Mouse (Mus musculus): ENCODE measurements around the gene Gfral.
A peak's percentile ranks its signal among the peaks of the same experiment; 100 is the strongest.

Gfral gene

DNA sequence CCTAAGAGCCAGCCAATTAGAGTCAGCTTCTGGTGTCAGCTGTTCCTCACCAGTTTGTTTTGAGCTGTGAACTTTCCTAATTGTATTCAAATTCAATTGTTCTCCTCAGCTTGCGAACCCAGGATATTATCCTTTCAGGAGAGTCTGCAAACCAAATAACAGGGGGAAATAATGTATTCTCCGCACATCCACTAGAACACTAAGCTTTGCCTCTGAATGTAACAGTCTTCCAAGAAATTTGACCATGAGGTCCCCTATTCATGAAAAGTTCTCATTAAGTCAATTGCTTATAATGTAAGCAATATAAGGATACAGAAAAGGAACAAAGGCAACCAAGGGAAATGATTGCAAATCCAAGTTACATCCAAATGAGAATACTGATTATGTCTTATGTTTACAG is at the start of gene Gfral:
Gfral (minus strand) TSS at position 101 of the 400 bp plus-strand sequence.
- no peak for DNase-seq (ENCODE audit: low spot score in 2 of 2)

GRCm38 (mm10) chr9:76257731-76258130 is 44.3 kb upstream of the Gfral start:
- DNase-seq (ENCODE audit: low spot score in 2 of 2) = no peak

- DNase-seq (ENCODE audit: low spot score in 2 of 2) = no peak
These were observed 39.1 kb upstream of the Gfral start for GRCm38 (mm10) chr9:76252544-76252943.

GRCm38 (mm10) chr9:76252109-76252508 is 38.7 kb upstream of the Gfral start:
- DNase-seq (ENCODE audit: low spot score in 2 of 2) = no peak

- DNase-seq (ENCODE audit: low spot score in 2 of 2) = no peak
These were observed 28.9 kb upstream of the Gfral start for GRCm38 (mm10) chr9:76242322-76242721.

- DNase-seq (ENCODE audit: low spot score in 2 of 2) = no peak
These were observed 24.5 kb upstream of the Gfral start for GRCm38 (mm10) chr9:76237946-76238345.

- DNase-seq (ENCODE audit: low spot score in 2 of 2) = no peak
These were observed 23.8 kb upstream of the Gfral start for GRCm38 (mm10) chr9:76237243-76237642.

GRCm38 (mm10) chr9:76236626-76237025 is 23.2 kb upstream of the Gfral start:
- DNase-seq (ENCODE audit: low spot score in 2 of 2) = peak; percentile 8 to 62

GRCm38 (mm10) chr9:76235945-76236503 is 22.6 kb upstream of the Gfral start:
- no peak for DNase-seq (ENCODE audit: low spot score in 2 of 2)

GRCm38 (mm10) chr9:76234899-76235298 is 21.4 kb upstream of the Gfral start:
- DNase-seq (ENCODE audit: low spot score in 2 of 2) = no peak

- DNase-seq (ENCODE audit: low spot score in 2 of 2) = no peak
These were observed 16.9 kb upstream of the Gfral start for GRCm38 (mm10) chr9:76230400-76230799.

DNA sequence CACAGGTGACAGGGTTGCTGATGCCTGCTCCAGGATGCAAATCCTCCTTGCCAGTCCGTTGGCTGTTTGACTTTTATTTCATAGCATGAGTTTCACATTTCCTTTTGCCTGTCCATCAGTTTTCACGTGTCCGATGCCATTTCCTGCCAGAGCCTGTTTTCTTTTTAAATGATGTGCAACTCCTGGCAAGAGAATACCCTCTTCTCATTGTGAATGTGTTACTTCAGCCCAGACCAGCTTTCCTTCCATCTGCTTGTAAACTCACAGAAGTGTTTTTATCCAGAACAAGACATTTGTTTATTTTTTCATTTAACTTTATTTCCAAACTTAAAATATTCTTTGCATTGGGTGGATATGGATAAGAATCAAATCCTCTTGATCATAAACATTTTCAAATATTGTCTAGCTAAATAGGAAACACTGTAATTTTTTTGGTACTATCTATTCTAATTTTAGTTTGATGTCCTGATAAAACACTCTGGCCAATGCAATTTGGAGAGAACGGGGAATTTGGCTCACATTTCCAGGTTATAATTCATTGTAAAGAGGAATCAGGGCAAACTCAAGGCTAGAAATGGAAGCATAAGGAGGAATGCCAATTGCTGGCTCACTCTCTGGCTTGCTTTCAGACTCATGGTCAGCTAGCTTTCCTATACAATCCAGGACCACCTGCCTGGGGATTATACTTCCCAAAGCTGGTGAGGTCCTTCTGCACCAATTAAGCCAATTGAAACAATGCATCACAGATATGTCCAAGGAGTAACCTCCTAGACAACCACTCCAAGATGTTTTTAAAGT is 3.9 kb upstream of the Gfral start:
- no peak for DNase-seq (ENCODE audit: low spot score in 2 of 2)

GRCm38 (mm10) chr9:76214678-76215077 is 1.2 kb upstream of the Gfral start:
- DNase-seq (ENCODE audit: low spot score in 2 of 2) = no peak

- DNase-seq (ENCODE audit: low spot score in 2 of 2) = no peak
These were observed 16.5 kb downstream of the Gfral start for GRCm38 (mm10) chr9:76196917-76197316.

- no peak for DNase-seq (ENCODE audit: low spot score in 2 of 2)
These were observed 34.2 kb downstream of the Gfral start for GRCm38 (mm10) chr9:76179221-76179620.

GRCm38 (mm10) chr9:76172686-76173295 is 40.7 kb downstream of the Gfral start:
- DNase-seq (ENCODE audit: low spot score in 2 of 2) = no peak

GRCm38 (mm10) chr9:76168355-76168754 is 45.1 kb downstream of the Gfral start:
- no peak for DNase-seq (ENCODE audit: low spot score in 2 of 2)

GRCm38 (mm10) chr9:76162446-76162845 is 51.0 kb downstream of the Gfral start:
- no peak for DNase-seq (ENCODE audit: low spot score in 2 of 2)

DNA sequence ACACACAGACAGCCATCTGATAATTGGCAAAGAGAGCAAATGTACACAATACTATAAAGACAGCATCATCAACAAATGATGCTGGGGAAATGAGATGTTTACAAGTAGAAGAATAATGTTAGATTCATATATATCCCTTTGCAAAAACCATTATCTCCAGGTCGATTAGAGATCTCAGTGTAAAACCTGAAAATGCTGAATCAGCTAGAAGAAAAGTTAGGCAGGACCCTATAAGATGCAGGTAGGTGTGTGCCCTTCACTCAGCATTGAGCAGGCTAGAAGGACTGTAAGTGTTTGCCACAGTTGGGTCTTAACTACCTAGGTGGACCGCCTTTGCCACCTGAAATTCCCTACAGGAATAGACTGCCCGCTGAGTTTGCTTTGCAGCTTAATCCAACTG is 67.9 kb downstream of the Gfral start:
- DNase-seq (ENCODE audit: low spot score in 2 of 2) = no peak

- no peak for DNase-seq (ENCODE audit: low spot score in 2 of 2)
These were observed 74.9 kb downstream of the Gfral start for GRCm38 (mm10) chr9:76138378-76139109.

- no peak for DNase-seq (ENCODE audit: low spot score in 2 of 2)
These were observed 79.4 kb downstream of the Gfral start for GRCm38 (mm10) chr9:76134042-76134441.

GRCm38 (mm10) chr9:76129353-76129752 is 84.1 kb downstream of the Gfral start:
- DNase-seq (ENCODE audit: low spot score in 2 of 2) = no peak

Data from frontal cortex, postnatal 14 days (tissue).